Mouse (Mus musculus) spleen, adult 2 months (tissue): ENCODE measurements around the gene Iqgap3. TPM values are rescaled to one million over a fixed set of nuclear protein-coding genes. Genes with fewer than 3 reads are reported as not detected.

Source experiments
- DNase-seq, 2 experiments: peaks; one replicate each; pipeline versions ENCODE4 v3.0.0 to v3.0.0-alpha.2; 2012 to 2021; ENCODE audit warnings: low spot score in 2 of 2, low read depth in 1 of 2
- H3K27ac ChIP-seq: fragments of 200-500 bp; 2 replicates; pipeline ENCODE4 v1.5.1; 2012; ENCODE audit warnings: low read length, inconsistent platforms; ENCODE audit not compliant: insufficient read depth
- H3K27me3 ChIP-seq: fragments of 200-500 bp; 2 replicates; pipeline ENCODE4 v1.6.1; 2012; ENCODE audit warnings: mild to moderate bottlenecking, moderate library complexity, low read length, inconsistent platforms; ENCODE audit not compliant: control insufficient read depth, insufficient read depth
- H3K36me3 ChIP-seq: fragments of 200-500 bp; 2 replicates; pipeline ENCODE4 v1.6.1; 2012; ENCODE audit warnings: mild to moderate bottlenecking, low read length, inconsistent platforms; ENCODE audit not compliant: control insufficient read depth, insufficient read depth
- H3K4me1 ChIP-seq: fragments of 200-500 bp; 2 replicates; pipeline ENCODE4 v1.6.1; 2011; ENCODE audit warnings: inconsistent platforms; ENCODE audit not compliant: control insufficient read depth, insufficient read depth, insufficient read length
- H3K4me3 ChIP-seq: fragments of 200-500 bp; 2 replicates; pipeline ENCODE4 v1.5.1; 2011; ENCODE audit warnings: mild to moderate bottlenecking, inconsistent platforms; ENCODE audit not compliant: insufficient read depth, insufficient read length; ENCODE audit errors: extremely low read depth
- CTCF ChIP-seq: fragments of 200-500 bp; IDR thresholded peaks from 2 replicates; pipeline ENCODE4 v1.5.1; 2011; ENCODE audit warnings: mild to moderate bottlenecking, inconsistent platforms; ENCODE audit not compliant: insufficient read depth, insufficient read length, insufficient replicate concordance; ENCODE audit errors: extremely low read depth
- POLR2A ChIP-seq: fragments of 200-500 bp; IDR thresholded peaks from 2 replicates; pipeline ENCODE4 v1.6.1; 2011; ENCODE audit warnings: low read depth, low read length, inconsistent platforms
- WGBS: fragments of 180-500 bp; shearing (Covaris S2); methylation state at CpG from one replicate; pipeline ENCODE4 v1.1.7; 2018; 5-methylcytosine and 5-hydroxymethylcytosine counted together
- polyA plus RNA-seq: library from polyadenylated mRNA; depleted of rRNA; stranded (reverse); fragments of >200 nt; gene quantifications from 2 replicates; pipeline ENCODE4 v1.2.3, GENCODE M21; 2012

Gene Iqgap3
- polyA plus RNA-seq, 1 experiment: 4.3 TPM

- Histone ChIP-seq H3K27ac (peak overlapping the region; percentile 98), H3K27me3 (no peaks in the 10 kb centered on the region), H3K4me3 (peak overlapping the region; percentile 17; the same call in 1 of the 2 replicates), H3K4me1 (peaks cover 67% of the 10 kb centered on the region), H3K36me3 (peaks cover 1% of the 10 kb centered on the region; the same call in 1 of the 2 replicates)
- TF ChIP-seq POLR2A: no peak
- TF ChIP-seq CTCF: no peak
- 24% methylated on average over 5 of the region's 5 CpGs for WGBS
- DNase-seq: no peak
Measured at GRCm38 (mm10) chr3:88145952-88146351, 64.2 kb downstream of the Iqgap3 start.

- WGBS: 17% methylated on average over 5 of the region's 5 CpGs
- Histone ChIP-seq H3K27ac (peak overlapping the region; percentile 98), H3K36me3 (peaks cover 1% of the 10 kb centered on the region; the same call in 1 of the 2 replicates), H3K27me3 (no peaks in the 10 kb centered on the region), H3K4me3 (no peak overlapping the region), H3K4me1 (peaks cover 72% of the 10 kb centered on the region)
- TF ChIP-seq CTCF (no peak), POLR2A (no peak)
- DNase-seq: no peak
Measured at GRCm38 (mm10) chr3:88146376-88147112, 64.8 kb downstream of the Iqgap3 start.

DNA sequence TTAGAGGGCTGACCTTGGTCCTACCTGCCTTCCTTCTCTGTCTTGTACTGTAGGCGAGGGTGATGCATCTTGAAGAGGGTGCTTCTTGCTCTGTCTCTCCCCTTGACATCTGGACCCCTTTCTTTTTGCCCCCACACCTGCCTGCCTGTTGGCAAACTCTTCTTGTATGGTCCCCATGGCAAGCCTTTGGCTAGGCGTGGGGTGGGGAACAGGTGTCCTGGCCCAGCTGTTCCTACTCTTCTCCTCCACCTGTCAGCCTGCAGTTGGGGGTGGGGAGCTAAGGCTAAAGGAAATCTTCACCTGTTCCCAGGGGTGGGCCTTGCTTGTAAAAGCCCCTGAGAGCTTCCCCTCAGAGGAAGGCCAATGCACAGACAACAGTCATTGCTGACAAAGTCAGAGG is 65.7 kb downstream of the Iqgap3 start:
- Histone ChIP-seq H3K27me3 (no peaks in the 10 kb centered on the region), H3K4me3 (no peak overlapping the region), H3K27ac (peak overlapping the region; percentile 98), H3K36me3 (peaks cover 1% of the 10 kb centered on the region; the same call in 1 of the 2 replicates), H3K4me1 (peaks cover 79% of the 10 kb centered on the region)
- DNase-seq: no peak
- no peak for TF ChIP-seq POLR2A
- no peak for TF ChIP-seq CTCF
- WGBS: 28% methylated on average over 2 of the region's 2 CpGs

- TF ChIP-seq CTCF: no peak
- no peak for TF ChIP-seq POLR2A
- Histone ChIP-seq H3K27ac (peak overlapping the region; percentile 98), H3K4me3 (no peak overlapping the region), H3K4me1 (peaks cover 79% of the 10 kb centered on the region), H3K27me3 (no peaks in the 10 kb centered on the region), H3K36me3 (peaks cover 1% of the 10 kb centered on the region; the same call in 1 of the 2 replicates)
- WGBS: 48% methylated on average over 1 of the region's 1 CpGs
- DNase-seq: no peak
Measured at GRCm38 (mm10) chr3:88147866-88148265, 66.1 kb downstream of the Iqgap3 start.

DNA sequence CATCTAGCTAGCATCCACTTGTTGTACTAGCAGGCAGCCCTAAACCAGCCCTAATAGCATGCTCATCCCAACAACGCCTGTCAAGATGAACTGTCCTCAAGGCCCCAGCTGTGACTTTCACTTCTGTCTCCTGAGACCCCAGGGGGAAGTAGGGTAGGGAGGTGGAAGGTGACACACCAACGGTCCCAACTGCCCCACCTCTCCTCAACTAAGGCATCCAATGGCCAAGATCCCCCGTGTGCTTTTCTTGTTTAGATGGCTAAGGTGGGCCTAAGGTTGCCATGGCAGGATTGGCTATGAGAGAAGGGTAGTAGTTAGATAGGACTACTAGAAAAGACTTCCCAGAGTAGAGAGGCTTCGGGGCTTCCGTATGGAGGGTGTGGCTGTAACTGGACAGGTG is 66.6 kb downstream of the Iqgap3 start:
- peaks cover 82% of the 10 kb centered on the region for H3K4me1 ChIP-seq
- TF ChIP-seq POLR2A (no peak), CTCF (no peak)
- H3K4me3 ChIP-seq: no peak overlapping the region
- peaks cover 1% of the 10 kb centered on the region; the same call in 1 of the 2 replicates for H3K36me3 ChIP-seq
- H3K27me3 ChIP-seq: no peaks in the 10 kb centered on the region
- H3K27ac ChIP-seq: peak overlapping the region; percentile 98
- DNase-seq: peak; percentile 71 to 72
- 16% methylated on average over 5 of the region's 5 CpGs for WGBS

DNA sequence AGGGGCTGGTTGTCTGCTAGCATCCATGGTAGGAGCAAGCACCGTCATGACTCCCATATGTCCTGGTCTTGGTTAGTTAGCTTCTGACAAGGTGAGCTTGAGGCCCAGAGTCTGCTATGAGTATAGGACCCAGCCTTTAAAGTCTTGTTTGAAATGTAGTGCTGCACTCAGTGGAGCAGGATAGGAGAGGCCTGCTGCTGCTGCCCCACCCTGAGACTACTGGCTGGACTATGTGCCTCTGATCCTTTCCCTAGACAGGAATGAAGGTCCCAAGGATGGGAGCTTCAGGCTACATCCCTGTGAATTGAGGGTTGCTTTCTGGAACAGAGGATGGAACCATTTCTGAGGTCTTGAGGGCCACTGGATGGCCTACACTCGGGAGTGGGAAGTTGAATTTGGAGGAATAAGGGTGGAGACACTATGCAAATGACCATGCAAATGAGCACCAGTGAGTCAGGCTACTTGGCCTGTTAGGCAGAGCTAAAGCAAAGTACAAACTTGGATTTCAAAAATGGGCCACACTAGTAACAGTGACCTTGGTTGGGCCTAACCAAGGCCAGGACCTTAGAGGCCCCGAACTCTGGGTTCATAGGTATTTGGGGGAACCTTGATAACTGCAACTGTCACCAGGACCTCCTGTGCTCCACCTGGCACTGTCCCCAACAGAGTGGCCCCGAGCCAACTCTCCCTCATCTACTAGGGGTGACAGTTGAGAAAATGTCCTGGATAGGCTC is 67.2 kb downstream of the Iqgap3 start:
- Histone ChIP-seq H3K36me3 (peaks cover 1% of the 10 kb centered on the region; the same call in 1 of the 2 replicates), H3K27ac (peak overlapping the region; percentile 98), H3K4me1 (peaks cover 82% of the 10 kb centered on the region), H3K4me3 (peak overlapping the region; percentile 22; the same call in 1 of the 2 replicates), H3K27me3 (no peaks in the 10 kb centered on the region)
- WGBS: 16% methylated on average over 4 of the region's 4 CpGs
- TF ChIP-seq POLR2A: no peak
- TF ChIP-seq CTCF: no peak
- DNase-seq: peak in 1 of 2 experiments; percentile 30

DNA sequence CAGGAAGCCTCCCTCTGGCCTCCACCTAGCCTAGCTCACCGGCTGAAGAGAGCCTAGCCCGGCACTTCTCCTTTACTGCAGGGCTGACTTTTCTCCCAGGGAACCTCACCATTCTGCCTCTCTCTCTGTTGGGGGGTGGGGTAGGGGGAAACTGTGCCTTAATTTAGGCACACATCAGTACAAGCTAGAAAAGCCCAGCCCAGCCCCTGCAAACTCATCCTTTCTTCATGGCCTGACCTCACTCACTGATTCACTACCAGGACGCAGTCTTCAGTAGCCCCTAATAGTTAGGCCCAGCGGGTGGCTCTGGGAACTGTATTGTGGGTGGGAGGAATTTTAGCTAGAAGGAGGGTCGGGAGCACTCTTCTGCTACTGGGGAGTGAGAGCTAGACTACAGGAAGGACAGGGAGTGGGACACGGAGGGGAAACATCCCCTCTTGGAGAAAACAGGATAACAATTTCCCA is 67.8 kb downstream of the Iqgap3 start:
- Histone ChIP-seq H3K4me3 (peak overlapping the region; percentile 22; the same call in 1 of the 2 replicates), H3K4me1 (peaks cover 78% of the 10 kb centered on the region), H3K27me3 (no peaks in the 10 kb centered on the region), H3K27ac (peak overlapping the region; percentile 98), H3K36me3 (peaks cover 1% of the 10 kb centered on the region; the same call in 1 of the 2 replicates)
- DNase-seq: no peak
- TF ChIP-seq CTCF: no peak
- no peak for TF ChIP-seq POLR2A
- WGBS: 21% methylated on average over 6 of the region's 6 CpGs
